Mouse (Mus musculus) kidney, postnatal 0 days (tissue): ENCODE data around the gene Snai1. TPM values are rescaled to one million over a fixed set of nuclear protein-coding genes. Genes with fewer than 3 reads are reported as not detected.

Experiments
- ATAC-seq: fragments of 200-750 bp; cut with Nextera tagmentation; replicated peaks from 2 replicates; pipeline ENCODE4 v1.8.0; 2017; ENCODE audit warnings: low read depth, moderate number of reproducible peaks, moderate TSS enrichment, moderate library complexity; ENCODE audit not compliant: low FRiP score
- DNase-seq: peaks from one replicate; pipeline ENCODE4 v3.0.0-alpha.2; 2016; ENCODE audit warnings: low spot score
- H3K27ac ChIP-seq: fragments of 300-500 bp; sonication (generic); 2 replicates; pipeline ENCODE4 v1.5.1; 2014; ENCODE audit warnings: mild to moderate bottlenecking
- H3K27me3 ChIP-seq: fragments of 300-500 bp; sonication (generic); 2 replicates; pipeline ENCODE4 v1.6.1; 2014; ENCODE audit warnings: low read length, mixed read lengths; ENCODE audit not compliant: insufficient read depth
- H3K36me3 ChIP-seq: fragments of 300-500 bp; sonication (generic); 2 replicates; pipeline ENCODE4 v1.6.1; 2014; ENCODE audit warnings: low read length, mixed read lengths; ENCODE audit not compliant: insufficient read depth
- H3K4me1 ChIP-seq: fragments of 300-500 bp; sonication (generic); replicated peaks from 2 replicates; pipeline ENCODE4 v1.6.1; 2014; ENCODE audit warnings: antibody characterized with exemption, low read length, mixed read lengths; ENCODE audit not compliant: insufficient read depth
- H3K4me2 ChIP-seq: fragments of 300-500 bp; sonication (generic); 2 replicates; pipeline ENCODE4 v1.6.1; 2014; ENCODE audit warnings: mild to moderate bottlenecking, low read length, moderate library complexity, mixed read lengths
- H3K4me3 ChIP-seq: fragments of 300-500 bp; sonication (generic); replicated peaks from 2 replicates; pipeline ENCODE4 v1.5.1; 2014; ENCODE audit warnings: low read depth, low read length
- H3K9ac ChIP-seq: fragments of 300-500 bp; sonication (generic); 2 replicates; pipeline ENCODE4 v1.6.1; 2014; ENCODE audit warnings: low read depth, low read length
- H3K9me3 ChIP-seq: fragments of 300-500 bp; sonication (generic); replicated peaks from 2 replicates; pipeline ENCODE4 v1.6.1; 2016; ENCODE audit warnings: low read length, inconsistent platforms, mixed read lengths
- CTCF ChIP-seq: IDR thresholded peaks from 2 replicates; pipeline ENCODE4 v1.5.1; 2016; ENCODE audit warnings: antibody characterized with exemption, low read depth, mild to moderate bottlenecking, moderate library complexity
- WGBS: fragments of 180-500 bp; shearing (Covaris S2); extraction: QIAGEN DNeasy Blood & Tissue Kit; methylation state at CpG from one replicate; pipeline ENCODE4 v1.1.7; 2014; 5-methylcytosine and 5-hydroxymethylcytosine counted together
- polyA plus RNA-seq: library from polyadenylated mRNA; unstranded; fragments of >200 nt; fragmentation: Nextera tagmentation; extraction: Ambion mirVana; gene quantifications from 2 replicates; pipeline ENCODE4 v1.2.1, GENCODE M21; 2015

Snai1 gene
- polyA plus RNA-seq, 1 experiment from 2014 or later: 36.1 TPM

DNA sequence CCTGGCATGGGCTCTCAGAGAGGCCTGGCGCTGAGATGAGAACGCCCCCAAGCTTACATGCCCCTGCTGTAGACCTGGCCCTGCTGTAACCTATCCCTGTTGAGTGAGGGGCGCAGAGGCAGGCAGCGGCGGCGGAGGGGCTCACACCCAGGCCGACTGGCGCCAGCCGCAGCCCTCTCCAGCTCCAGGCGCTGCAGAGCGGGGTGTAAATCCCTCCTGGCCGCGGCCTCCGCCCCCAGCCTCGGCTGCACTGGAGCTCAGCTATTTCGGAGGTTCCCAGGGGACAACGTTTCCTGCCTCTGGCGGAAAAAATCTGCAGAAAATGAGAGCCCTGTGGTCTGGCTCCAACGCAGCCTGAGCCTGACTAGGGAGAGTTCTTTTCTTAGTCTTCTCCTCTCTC is 27.7 kb downstream of the Snai1 start:
- DNase-seq: peak; percentile 89
- no peak for TF ChIP-seq CTCF
- no peak; the same call in 1 of the 2 replicates for ATAC-seq
- Histone ChIP-seq H3K4me2 (peak overlapping the region; percentile 38), H3K4me1 (peaks cover 12% of the 10 kb centered on the region), H3K27ac (peak overlapping the region; percentile 87), H3K36me3 (no peaks in the 10 kb centered on the region), H3K27me3 (no peaks in the 10 kb centered on the region), H3K9me3 (no peaks in the 10 kb centered on the region), H3K9ac (peak overlapping the region; percentile 52), H3K4me3 (no peak overlapping the region)
- WGBS: 11% methylated on average over 19 of the region's 19 CpGs

DNA sequence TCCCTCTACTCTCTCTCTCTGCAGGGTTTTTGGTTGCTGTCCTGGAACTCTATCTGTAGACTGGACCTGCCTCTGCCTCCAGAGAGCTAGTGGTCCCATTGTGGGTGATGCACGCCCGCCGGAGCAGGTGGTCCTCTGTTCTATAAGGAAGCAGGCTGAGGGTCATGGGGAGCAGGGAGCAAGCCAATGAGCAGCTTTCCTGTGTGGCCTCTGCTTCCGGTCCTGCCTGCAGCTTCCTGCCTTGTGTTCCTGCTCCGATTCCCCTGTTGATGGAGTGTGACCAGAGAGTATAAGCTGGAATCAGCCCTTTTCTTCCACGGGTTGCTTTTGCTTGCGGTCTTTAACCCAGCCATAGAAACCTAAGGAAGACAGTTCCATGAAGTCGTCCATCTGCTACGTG is 30.1 kb downstream of the Snai1 start:
- Histone ChIP-seq H3K27ac (no peak overlapping the region), H3K27me3 (no peaks in the 10 kb centered on the region), H3K9ac (no peak overlapping the region), H3K9me3 (no peaks in the 10 kb centered on the region), H3K4me1 (peaks cover 8% of the 10 kb centered on the region), H3K4me2 (no peak overlapping the region), H3K4me3 (no peak overlapping the region), H3K36me3 (no peaks in the 10 kb centered on the region)
- TF ChIP-seq CTCF: no peak
- ATAC-seq (no peak), DNase-seq (no peak)
- 58% methylated on average over 9 of the region's 9 CpGs for WGBS

DNA sequence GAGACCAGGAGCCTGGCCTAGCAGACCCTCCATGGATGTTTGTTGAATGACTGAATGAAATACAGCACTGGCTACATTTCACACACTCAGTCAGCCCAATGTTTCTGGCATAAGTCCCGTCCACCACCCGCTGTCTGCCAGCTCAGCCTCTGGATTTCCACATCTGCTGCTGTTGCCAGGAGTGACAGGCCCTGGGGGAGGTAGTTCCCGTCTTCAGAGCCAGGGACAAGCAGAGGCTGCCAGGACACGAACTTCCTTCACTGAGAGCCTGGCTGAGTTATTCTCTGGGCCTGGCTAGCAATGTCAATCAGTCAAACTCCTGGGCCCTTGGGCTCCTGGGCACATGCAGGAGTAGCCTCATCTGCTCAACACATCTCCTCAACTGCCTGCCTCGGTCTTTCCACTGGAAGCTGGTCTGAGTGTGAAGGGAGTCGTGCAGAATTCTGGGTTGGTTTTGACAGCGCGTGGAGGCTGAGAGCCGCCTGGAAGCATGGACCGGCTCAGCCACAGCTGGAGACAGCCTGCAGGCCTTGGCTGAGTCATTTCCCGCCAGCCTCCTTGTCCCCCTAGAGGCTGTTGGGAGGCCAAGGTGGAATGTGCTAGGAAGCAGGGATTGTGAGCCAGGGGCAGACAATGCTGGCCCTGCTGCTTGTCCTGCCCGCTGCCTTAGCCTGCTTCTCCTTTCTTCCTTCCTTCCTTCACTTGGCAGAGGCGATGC is 32.1 kb downstream of the Snai1 start:
- peak overlapping the region; percentile 57 for H3K27ac ChIP-seq
- no peak overlapping the region for H3K4me2 ChIP-seq
- no peak overlapping the region for H3K4me3 ChIP-seq
- no peaks in the 10 kb centered on the region for H3K27me3 ChIP-seq
- H3K36me3 ChIP-seq: no peaks in the 10 kb centered on the region
- DNase-seq (no peak), ATAC-seq (no peak)
- no peak for TF ChIP-seq CTCF
- H3K9ac ChIP-seq: no peak overlapping the region
- H3K4me1 ChIP-seq: peaks cover 4% of the 10 kb centered on the region
- WGBS: 51% methylated on average over 13 of the region's 13 CpGs
- H3K9me3 ChIP-seq: no peaks in the 10 kb centered on the region

DNA sequence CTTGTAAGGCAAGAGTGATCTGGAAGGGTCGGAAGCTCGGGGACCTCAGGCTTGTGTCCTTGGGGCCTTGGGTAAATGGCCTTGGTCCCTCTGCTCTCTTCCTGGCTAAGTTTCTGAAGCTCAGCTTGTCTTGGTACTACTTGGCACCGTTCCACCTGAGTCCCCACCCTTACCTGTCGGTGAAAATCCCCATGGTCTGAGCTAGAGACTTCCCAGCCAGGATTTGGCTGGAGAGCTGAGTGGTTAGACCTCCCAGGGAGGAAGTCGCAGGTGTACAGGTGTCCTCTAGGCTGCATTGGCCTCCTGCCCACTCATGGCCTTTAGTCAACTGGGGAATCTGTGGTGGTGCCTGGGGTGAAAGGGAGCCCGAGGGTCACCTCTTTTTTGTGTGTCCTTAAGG is 32.8 kb downstream of the Snai1 start:
- no peak overlapping the region for H3K9ac ChIP-seq
- DNase-seq: no peak
- no peak for ATAC-seq
- 83% methylated on average over 6 of the region's 6 CpGs for WGBS
- 0 out of 2 replicates have a peak overlapping the region, but pooled peaks have one; percentile 57 for H3K27ac ChIP-seq
- H3K4me1 ChIP-seq: peaks cover under 1% of the 10 kb centered on the region; the same call in 1 of the 2 replicates
- H3K4me3 ChIP-seq: no peak overlapping the region
- no peaks in the 10 kb centered on the region for H3K36me3 ChIP-seq
- H3K9me3 ChIP-seq: no peaks in the 10 kb centered on the region
- H3K27me3 ChIP-seq: no peaks in the 10 kb centered on the region
- no peak for TF ChIP-seq CTCF
- H3K4me2 ChIP-seq: no peak overlapping the region

DNA sequence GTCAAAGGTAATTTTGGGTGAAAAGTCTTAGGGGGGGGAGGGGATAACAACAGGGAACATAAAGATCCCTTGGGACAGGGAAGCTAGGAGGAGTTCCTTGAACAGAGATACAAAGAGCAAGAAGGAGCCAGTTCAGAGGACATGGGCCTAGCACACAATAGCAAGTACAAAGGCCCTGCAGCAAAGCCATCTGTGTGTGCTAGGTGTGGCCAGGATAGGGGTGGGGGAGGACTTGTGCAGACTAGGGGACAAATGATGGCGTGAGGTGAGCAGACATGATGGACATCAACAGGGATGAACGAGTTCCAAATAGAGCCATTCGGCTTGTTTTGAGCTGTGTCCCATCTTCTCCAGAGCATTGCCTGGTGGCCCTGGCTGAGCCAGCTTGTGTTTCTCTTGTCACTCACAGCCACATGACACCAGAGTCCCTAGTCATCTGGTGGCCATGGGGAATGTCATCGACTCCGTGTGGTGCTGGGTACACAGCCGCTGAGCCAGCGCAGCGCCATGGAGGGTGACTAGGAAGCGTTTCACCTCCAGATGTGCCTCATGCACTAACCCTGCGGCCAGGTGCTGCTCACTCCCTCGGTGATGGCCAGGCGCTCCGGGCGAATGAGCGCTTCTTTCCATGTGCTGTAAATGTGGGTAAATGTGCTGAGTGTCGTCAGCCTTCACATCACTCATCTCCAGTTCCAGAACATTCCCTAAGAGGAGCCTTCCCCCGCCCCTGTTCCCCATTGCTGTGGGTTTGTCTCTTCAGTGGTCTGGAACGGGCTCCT is 33.6 kb downstream of the Snai1 start:
- TF ChIP-seq CTCF: no peak
- DNase-seq (no peak), ATAC-seq (no peak)
- Histone ChIP-seq H3K4me3 (no peak overlapping the region), H3K9me3 (no peaks in the 10 kb centered on the region), H3K36me3 (no peaks in the 10 kb centered on the region), H3K27me3 (no peaks in the 10 kb centered on the region), H3K27ac (no peak overlapping the region), H3K4me2 (no peak overlapping the region), H3K9ac (no peak overlapping the region), H3K4me1 (no peaks in the 10 kb centered on the region)
- 74% methylated on average over 18 of the region's 18 CpGs for WGBS

DNA sequence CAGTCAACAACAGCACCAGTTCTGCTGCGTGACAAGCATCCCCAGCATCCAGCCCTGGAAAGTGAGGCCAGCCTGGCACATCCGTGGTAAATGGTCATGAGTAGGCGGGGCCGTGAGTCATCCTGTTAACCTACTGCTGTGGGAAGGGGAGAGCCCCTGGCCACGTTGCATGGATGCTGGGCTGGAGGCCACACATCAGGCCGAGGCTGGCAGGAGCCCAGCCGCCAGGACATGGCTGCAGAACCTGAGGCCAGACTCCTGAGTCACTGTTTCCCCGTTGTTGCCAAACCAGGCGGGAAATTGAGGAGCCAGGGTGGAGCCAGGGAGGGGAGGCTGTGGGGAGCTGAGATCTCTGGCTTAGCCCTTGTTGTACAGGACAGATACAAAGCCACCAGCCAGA is 36.8 kb downstream of the Snai1 start:
- H3K36me3 ChIP-seq: no peaks in the 10 kb centered on the region
- TF ChIP-seq CTCF: no peak
- DNase-seq (no peak), ATAC-seq (no peak)
- H3K4me1 ChIP-seq: no peaks in the 10 kb centered on the region
- H3K4me2 ChIP-seq: no peak overlapping the region
- no peak overlapping the region for H3K4me3 ChIP-seq
- H3K27me3 ChIP-seq: no peaks in the 10 kb centered on the region
- no peaks in the 10 kb centered on the region for H3K9me3 ChIP-seq
- no peak overlapping the region for H3K9ac ChIP-seq
- no peak overlapping the region for H3K27ac ChIP-seq
- 55% methylated on average over 9 of the region's 9 CpGs for WGBS
